Mouse (Mus musculus) right cerebral cortex, postnatal 14 days (tissue): ENCODE data around the gene Ypel3.

Experiments used
- DNase-seq: peaks from one replicate; pipeline ENCODE4 v3.0.0; 2022

Ypel3 gene

GRCm38 (mm10) chr7:126794271-126794605 lies 17.5 kb downstream of the Ypel3 start:
- DNase-seq = no peak

- DNase-seq = no peak
Measured at GRCm38 (mm10) chr7:126795387-126796317, 18.9 kb downstream of the Ypel3 start.

GRCm38 (mm10) chr7:126796350-126796932 lies 19.7 kb downstream of the Ypel3 start:
- no peak for DNase-seq

- DNase-seq = no peak
Measured at GRCm38 (mm10) chr7:126797411-126798126, 20.8 kb downstream of the Ypel3 start, which contains the start of gene Fam57b. TSS of gene Fam57b (plus strand) at chr7:126797668.

- DNase-seq = no peak
Measured at GRCm38 (mm10) chr7:126798127-126799049, 21.6 kb downstream of the Ypel3 start.

GRCm38 (mm10) chr7:126799050-126799467 lies 22.3 kb downstream of the Ypel3 start:
- peak; percentile 96 for DNase-seq

GRCm38 (mm10) chr7:126799468-126800268 lies 22.9 kb downstream of the Ypel3 start:
- DNase-seq = peak; percentile 39

- no peak for DNase-seq
Measured at GRCm38 (mm10) chr7:126800269-126801056, 23.7 kb downstream of the Ypel3 start.

- no peak for DNase-seq
Measured at GRCm38 (mm10) chr7:126801057-126801422, 24.3 kb downstream of the Ypel3 start.

- no peak for DNase-seq
Measured at GRCm38 (mm10) chr7:126802134-126802889, 25.6 kb downstream of the Ypel3 start.

- DNase-seq = no peak
Measured at GRCm38 (mm10) chr7:126803181-126803580, 26.4 kb downstream of the Ypel3 start.

- no peak for DNase-seq
Measured at GRCm38 (mm10) chr7:126803751-126804150, 27.0 kb downstream of the Ypel3 start.

GRCm38 (mm10) chr7:126806956-126807355 lies 30.2 kb downstream of the Ypel3 start:
- no peak for DNase-seq

- no peak for DNase-seq
Measured at GRCm38 (mm10) chr7:126807405-126807804, 30.6 kb downstream of the Ypel3 start.

- peak; percentile 82 for DNase-seq
Measured at GRCm38 (mm10) chr7:126808703-126809455, 32.1 kb downstream of the Ypel3 start.

GRCm38 (mm10) chr7:126809723-126810369 lies 33.1 kb downstream of the Ypel3 start:
- DNase-seq = no peak

GRCm38 (mm10) chr7:126815726-126816222 lies 39.0 kb downstream of the Ypel3 start:
- DNase-seq = no peak

GRCm38 (mm10) chr7:126816494-126816893 lies 39.7 kb downstream of the Ypel3 start:
- DNase-seq = no peak
